Mouse (Mus musculus) kidney, adult 2 months (tissue): ENCODE results near the gene Gbp7.
"Not testable (repeated sequence)": the region's sequence is repeated elsewhere in the genome, so short reads cannot be mapped to it uniquely, and the experiment has no call there.

ENCODE experiments used
- CTCF ChIP-seq: fragments of 200-500 bp; conservative IDR thresholded peaks from 2 replicates; pipeline ENCODE4 v1.5.1; 2011; ENCODE audit warnings: low read depth, mild to moderate bottlenecking, control low read depth, low read length, moderate library complexity, mixed read lengths; ENCODE audit not compliant: insufficient read depth, insufficient read length
- POLR2A ChIP-seq: fragments of 200-500 bp; IDR thresholded peaks from one replicate; pipeline ENCODE4 v1.6.1; 2011; ENCODE audit warnings: low read depth, low read length, control low read depth

- not testable (repeated sequence) for TF ChIP-seq CTCF, POLR2A
These were observed 12.6 kb downstream of the Gbp7 start for GRCm38 (mm10) chr3:142542776-142543175.
